Mouse (Mus musculus) retina, postnatal 7 days (tissue): ENCODE data around the gene Asap3.

Source experiments
- DNase-seq: peaks from one replicate; pipeline ENCODE4 v3.0.0-alpha.2; 2012; ENCODE audit warnings: low read depth, low spot score

The Asap3 gene

DNA sequence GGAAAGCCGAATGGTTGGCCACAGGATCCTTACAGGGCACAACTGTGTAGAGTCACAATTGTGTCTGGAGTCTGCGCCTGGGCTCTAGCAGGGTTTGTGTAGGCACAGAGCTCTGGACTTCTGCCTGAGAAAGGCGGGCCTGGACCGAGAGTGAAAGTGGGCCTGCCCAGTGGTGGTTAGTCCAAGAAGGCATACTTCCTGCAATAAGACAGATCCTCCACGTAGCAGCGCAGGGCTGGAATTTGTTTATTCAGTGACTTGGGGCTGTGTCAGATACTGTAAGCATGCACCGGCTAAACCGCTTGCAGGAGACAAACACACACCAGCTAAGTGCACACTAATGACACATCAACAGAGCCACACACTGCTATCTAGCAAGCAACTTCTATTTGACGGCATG, 43.6 kb downstream of the Asap3 start:
- no peak for DNase-seq

GRCm38 (mm10) chr4:136255919-136256318, 49.8 kb downstream of the Asap3 start:
- DNase-seq: no peak

- no peak for DNase-seq
Measured at GRCm38 (mm10) chr4:136256696-136257095, 50.5 kb downstream of the Asap3 start.

GRCm38 (mm10) chr4:136259916-136260315, 53.8 kb downstream of the Asap3 start:
- DNase-seq: no peak

DNA sequence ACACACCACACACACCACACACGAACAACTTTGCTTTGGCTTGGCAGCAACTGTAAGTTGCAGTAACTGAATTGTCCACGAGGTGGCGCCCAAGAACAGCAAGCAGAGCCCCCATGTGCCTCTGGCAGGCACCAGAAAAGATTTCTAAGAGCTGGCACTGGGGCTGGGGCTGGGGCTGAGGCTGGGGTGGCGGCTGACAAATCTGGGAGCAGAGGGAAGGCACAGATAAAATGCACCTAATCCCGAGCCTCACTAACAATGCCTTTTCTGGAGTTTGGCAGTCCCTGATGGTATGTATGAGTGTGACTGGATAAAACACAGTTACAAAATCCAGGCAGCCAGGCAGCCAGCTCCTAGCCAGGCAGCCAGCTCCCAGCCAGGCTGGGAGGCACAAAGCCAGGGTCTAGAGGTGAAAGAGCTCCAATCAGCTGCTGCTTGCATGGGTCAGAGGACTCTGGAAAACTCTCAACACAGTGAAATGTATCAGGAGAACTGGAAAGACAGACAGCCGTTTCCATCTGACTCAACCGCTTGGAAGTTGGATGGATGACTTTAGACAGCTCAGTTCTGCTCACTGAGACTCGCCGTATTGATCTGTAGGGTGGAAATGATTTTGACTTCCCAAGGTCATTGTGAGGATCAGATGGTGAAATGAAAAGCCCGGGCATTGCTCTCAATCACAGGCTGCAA, 54.5 kb downstream of the Asap3 start:
- peak; percentile 72 for DNase-seq

DNA sequence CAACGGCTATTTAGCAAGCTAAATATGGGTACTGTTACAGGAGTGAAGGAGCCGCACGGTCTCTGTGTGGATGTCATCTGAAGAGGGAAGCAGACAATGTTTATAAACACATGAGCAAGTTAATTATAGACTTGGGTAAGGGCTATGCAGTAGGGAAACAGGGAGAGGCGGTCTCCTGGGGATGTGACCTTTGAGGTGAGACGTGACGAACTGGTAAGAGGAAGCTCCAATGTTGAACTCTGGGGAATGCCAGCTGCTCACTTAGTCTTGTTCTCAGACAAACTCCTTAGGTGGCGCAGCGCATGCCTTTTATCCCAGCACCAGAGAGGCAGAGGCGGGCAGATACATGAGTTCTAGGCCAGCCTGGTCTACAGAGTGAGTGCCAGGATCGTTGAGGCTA, 55.7 kb downstream of the Asap3 start:
- DNase-seq: no peak

DNA sequence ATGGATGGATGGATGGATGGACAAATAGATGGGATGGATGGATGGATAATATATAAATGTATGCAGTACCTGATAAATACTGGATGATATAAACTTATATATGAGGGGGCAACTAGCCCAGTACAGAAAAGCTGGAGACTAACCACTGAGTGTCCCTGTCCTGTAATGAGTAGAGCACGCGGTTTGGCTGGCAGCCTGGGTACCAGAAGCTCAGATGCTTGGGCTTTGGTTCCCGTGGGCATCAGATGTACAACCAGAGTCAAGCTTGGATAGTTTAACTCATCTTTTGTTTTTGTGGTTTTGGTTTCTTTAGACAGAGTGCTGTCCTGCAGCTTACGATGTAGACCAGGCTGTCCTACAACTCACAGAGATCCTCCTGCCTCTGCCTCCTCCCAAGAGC, 57.4 kb downstream of the Asap3 start:
- no peak for DNase-seq

DNA sequence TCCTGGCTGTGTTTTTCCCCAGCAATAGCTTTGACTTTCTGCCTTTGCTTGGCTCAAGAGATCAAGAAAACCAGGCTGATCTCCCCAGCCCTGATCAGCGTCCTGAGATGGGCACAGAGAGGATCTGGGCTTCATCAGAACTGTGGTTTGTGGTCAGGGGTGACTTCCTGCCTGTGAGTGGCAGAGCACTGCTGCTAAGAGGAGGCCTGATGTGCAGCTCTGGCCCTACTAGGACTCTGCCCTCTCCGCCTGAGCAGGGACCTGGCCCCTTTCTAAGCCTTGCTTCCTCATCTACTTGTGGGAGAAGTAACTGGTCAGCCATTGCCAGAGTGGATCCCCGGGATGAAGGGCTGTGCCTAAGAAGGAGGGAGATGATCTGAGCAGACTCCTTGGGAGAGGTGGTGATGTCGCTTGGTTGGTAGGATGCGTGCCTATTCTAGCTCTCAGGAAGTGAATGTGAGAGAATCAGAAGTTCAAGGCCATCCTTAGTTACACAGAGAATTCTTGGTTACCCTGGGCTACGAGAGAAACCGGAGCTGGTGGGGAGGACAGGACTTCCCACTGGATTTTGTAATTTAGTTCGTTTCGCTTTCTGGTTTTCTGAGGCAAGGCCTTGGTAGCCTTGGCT, 60.7 kb downstream of the Asap3 start:
- DNase-seq: no peak

DNA sequence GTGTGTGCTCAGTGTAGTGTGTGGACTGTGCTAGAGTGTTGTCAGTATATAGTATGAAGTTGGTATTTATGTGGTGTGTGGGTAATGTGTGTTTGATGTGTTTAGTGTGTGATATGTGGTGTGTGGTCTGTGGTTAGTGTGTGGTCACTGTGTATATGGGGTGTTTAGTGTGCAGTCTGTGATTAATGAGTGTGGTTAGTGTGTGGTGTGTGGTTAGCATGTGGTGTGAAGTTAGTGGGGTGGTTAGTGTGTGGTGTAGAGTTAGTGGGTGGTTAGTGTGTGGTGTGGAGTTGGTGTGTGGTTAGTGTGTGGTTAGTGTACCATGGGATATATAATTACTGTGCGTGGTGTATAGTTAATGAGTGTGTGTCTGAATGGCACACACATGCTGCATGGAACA, 62.7 kb downstream of the Asap3 start:
- DNase-seq: no peak

GRCm38 (mm10) chr4:136270648-136271047, 64.5 kb downstream of the Asap3 start:
- no peak for DNase-seq

DNA sequence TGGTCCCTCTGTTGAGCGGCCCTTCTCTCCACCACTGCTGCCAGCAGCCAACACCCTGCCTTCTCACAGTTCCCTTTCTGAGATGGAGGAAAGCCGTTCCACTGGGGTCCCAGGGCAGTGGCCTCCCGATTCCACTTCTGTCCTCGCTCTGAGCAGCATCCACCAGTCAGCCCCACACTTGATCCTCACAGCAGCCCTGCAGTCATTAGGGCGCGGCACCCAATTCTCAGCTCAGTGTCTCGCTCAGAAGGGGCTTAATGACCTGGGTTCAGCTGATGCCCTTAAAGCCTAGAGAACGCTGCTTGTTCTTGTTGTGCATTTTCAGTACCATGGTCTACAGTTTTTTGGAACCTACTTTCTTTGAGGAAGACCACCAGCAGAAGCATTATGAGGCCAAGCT, 74.9 kb downstream of the Asap3 start:
- no peak for DNase-seq

DNA sequence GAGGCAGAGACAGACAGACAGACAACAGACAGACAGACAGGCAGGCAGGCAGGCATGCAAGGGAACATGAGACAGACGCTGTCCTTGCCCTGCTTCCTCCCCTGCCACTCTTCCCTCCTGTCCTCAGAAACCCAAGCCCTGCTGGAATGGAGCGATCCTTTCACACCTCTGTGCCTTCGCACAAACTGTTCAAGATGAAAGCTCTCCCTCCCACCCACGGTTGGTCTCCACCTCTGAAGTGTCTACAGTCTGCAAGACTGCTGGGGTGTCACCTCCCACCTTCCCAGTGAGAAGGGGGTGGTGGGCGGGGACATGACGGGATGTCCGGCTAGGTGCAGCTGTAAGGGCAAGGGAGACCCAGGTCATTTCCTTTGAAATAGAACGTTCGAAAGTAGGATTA, 75.4 kb downstream of the Asap3 start:
- DNase-seq: no peak

- no peak for DNase-seq
Measured at GRCm38 (mm10) chr4:136282621-136283480, 76.7 kb downstream of the Asap3 start.

- no peak for DNase-seq
Measured at GRCm38 (mm10) chr4:136283783-136284182, 77.6 kb downstream of the Asap3 start.

DNA sequence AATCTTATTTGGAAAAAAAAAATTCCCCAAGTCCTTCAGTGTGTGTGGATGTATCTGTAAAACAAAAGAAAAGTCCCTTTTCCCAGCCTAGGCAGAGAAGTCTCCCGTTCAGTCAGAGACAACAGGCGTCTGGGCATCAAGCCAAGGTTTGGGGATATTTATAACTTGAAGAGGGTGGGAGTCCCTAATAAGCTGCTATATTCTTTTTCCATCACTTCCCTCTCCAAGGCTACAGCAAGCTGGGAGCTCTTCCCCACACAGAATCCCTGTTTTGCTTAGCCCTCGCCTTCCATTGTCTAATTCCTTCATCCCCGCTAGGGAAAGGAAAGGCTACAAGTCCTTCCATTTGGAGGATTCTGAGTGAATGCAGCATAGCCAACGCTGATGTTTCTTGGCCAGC, 78.3 kb downstream of the Asap3 start, which contains the start of gene Zfp46:
TSS of gene Zfp46 (plus strand) at position 229 of the 400 bp plus-strand sequence.
- peak; percentile 46 for DNase-seq

- DNase-seq: no peak
Measured at GRCm38 (mm10) chr4:136284891-136285290, 78.7 kb downstream of the Asap3 start.

- DNase-seq: peak; percentile 81
Measured at GRCm38 (mm10) chr4:136285348-136285810, 79.2 kb downstream of the Asap3 start.

DNA sequence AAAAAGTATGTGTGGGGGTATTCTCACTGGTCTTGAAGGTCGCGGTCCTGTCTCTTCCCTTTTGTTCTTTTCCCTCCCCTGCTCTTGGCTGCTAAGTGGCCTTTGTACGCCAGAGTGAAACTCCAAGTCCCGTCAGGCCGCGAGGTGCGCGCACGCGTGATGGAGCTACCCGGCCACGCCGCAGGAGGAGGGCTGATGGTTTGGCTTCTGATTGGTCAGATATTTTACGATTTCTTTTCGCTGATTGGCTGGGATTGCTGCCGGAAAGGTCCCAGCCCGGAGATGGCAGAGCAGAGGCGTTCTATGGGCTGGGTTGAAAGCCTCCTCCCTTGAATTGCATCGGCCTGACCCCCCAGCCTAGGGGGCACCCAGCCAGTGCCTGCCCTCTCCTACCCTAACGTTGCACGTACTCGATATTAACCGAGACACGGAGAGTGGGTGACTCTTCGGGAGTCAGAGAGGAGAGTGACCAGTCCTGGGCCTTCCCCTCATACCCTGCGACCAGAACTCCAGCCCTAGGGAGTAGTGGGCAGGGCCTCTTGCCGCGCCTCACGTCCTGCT, 79.7 kb downstream of the Asap3 start:
- peak; percentile 94 for DNase-seq

- no peak for DNase-seq
Measured at GRCm38 (mm10) chr4:136289918-136290780, 84.0 kb downstream of the Asap3 start.

DNA sequence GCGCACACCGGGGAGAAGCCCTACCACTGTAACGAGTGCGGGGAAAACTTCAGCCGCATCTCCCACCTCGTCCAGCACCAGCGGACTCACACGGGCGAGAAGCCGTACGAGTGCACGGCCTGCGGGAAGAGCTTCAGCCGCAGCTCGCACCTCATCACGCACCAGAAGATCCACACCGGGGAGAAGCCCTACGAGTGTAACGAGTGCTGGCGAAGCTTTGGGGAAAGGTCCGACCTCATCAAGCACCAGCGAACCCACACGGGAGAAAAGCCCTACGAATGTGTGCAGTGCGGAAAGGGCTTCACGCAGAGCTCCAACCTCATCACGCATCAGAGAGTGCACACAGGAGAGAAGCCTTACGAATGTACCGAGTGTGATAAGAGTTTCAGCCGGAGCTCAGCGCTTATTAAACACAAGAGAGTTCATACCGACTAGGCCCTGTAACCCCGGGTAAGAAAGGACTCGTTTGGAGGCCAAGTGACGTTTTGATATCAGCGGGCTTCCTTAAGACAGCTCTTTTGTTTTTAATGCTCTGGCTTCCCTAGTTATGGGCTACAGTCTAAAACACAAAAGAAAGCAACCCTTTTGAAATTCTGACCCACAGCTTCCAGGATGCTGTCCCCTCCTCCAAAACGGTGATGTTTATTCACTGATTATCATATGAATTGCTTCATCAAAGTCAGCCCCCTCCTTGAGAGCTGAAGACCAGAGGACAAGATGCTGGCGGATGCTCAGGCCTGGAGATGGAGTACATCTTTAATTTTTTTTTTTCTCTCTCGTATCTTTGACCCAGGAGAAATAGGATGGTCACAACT, 84.8 kb downstream of the Asap3 start:
- no peak for DNase-seq
